Mouse (Mus musculus) adrenal gland, adult 18-20 months (tissue): ENCODE measurements around the gene Snx20. TPM values are rescaled to one million over a fixed set of nuclear protein-coding genes. Genes with fewer than 3 reads are reported as not detected.
"Not testable (repeated sequence)": the region's sequence is repeated elsewhere in the genome, so short reads cannot be mapped to it uniquely, and the experiment has no call there.

Experiments used
- DNase-seq, 2 experiments: peaks; one replicate each; pipeline ENCODE4 v3.0.0; 2021 to 2022; ENCODE audit warnings: low spot score in 2 of 2
- long read RNA-seq, 2 experiments: library from polyadenylated mRNA; stranded (forward); transcript quantifications; one replicate each; pipeline ENCODE4 v2.0.0; 2021
- total RNA-seq, 2 experiments: library from RNA; stranded (reverse); gene quantifications; 1 replicate in 1 of 2; 2 replicates in 1 of 2; pipeline ENCODE4 v1.2.3; 2021

Snx20 gene
- total RNA-seq = 1 to 10 TPM; 1.8 to 2.5 TPM
- long read RNA-seq, experiment 1, partial matches to known transcripts = 1 of 3 reads
- long read RNA-seq, experiment 1, other reads (novel, unspliced or antisense) = 0 of 3 reads
- long read RNA-seq, experiment 2, partial matches to known transcripts = 0 of 4 reads
- long read RNA-seq, experiment 2, other reads (novel, unspliced or antisense) = 0 of 4 reads

DNA sequence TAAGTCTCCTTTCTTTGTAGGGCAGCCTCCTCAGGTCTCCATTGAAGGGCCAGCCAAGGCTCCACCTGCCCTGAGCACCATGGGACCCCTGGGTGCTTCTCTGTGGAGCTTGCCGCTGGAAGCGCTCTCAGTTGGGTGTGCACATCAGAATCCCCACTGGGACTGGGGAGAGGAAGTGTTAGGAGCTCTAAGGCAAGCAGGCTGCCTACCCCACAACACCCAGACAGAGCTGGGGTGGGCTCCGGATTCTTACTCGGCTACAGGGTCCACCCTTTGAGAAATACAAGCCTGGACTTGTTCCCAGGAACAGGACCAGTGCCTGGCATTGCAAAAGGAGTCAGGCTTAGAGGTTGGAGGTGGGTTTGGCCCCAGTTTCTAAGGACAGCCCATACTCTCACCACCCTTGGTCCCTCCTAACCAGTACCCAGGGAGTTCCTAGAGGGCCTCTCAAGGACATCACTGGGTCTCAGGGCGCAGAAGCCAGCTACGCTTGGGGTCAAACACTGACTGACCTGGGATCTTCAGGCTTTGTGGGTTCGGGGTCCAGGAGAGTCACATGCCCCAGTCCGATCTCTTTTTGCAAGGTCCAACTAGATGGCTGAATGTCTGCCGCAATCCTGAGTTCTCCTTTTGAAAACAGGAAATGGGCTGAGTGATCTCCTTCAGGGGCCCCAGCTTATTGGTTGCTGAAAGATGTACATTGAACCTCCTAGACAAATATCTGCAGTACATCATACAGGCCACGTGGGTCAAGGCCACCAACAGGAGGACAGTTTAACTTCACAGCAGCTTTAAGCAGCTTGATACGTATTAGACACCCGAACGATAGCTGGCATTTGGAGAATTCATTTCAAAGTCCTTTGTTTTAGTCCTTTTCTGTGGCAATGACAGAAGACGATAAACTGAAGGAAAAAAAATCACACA is at the start of gene Snx20:
TSS of gene Snx20 (minus strand) at position 655 of the 924 bp plus-strand sequence.
- DNase-seq = no peak

DNA sequence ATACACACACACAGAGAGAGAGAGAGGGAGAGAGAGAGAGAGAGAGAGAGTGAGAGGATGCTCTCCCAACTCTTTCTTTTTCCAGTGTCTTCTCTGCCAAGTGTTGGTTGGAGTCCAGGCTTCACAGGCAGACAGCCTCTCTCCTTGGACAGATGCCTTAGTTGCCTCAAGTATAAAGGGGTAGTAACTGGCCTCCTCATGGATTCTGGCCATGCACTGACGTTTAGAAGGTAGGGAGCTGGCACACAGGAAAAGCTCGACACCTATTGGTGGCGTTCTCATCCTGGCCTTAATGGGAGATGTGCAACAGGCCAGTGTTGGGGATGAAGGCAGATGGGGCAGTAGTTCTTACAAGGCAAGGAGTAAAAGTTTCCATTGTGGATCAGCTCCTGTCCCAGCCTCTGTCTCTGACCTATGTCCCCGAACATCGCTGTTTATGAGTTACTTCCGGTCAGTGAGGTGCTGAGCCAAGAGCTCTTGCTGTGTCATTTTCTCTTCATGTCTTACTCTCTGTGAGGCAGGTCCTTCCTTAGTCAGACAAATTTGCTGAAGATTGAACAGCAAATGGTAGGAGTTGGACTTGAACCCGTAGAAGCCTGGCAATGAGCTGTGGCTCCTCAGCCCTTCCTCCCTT is 47.8 kb upstream of the Snx20 start:
- no peak for DNase-seq

DNA sequence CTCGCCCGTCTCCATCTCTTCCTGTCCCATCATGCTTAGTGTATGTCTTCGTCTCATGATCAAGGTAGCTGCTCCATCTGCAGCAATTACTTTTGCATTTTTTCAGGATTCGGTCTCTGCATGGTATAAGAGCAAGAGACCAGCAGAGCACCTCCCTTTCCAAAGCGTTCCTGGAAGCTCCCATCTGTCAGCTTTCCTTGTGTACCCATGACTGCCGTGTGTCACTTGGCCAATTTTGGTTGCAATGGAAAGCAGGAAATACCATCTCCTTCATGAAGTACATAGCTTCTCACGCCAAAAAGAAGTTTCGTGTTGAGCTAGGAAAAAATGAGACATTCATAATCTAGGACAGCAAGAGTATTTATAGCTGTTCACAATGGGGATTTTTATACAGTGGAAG is 45.1 kb upstream of the Snx20 start:
- DNase-seq = no peak

DNA sequence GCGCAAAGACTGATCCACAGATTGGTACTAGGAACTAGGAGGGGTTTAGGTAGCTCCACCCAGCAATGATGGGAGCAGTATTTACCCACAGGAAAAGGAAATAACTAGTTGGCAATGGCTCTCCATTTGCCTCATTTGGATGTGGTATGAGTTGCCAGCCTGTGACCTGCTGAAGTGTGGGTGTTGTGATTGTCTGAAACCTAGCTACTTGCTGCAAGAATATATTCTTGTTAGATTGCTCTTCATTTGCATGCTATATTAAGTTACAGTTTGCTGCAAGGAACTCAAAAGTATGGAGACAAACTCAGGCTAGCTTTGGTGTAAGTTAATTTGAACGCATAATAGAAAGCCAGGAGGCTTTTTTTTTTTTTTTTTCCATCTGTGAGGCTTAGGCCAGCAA is 44.6 kb upstream of the Snx20 start:
- no peak for DNase-seq

DNA sequence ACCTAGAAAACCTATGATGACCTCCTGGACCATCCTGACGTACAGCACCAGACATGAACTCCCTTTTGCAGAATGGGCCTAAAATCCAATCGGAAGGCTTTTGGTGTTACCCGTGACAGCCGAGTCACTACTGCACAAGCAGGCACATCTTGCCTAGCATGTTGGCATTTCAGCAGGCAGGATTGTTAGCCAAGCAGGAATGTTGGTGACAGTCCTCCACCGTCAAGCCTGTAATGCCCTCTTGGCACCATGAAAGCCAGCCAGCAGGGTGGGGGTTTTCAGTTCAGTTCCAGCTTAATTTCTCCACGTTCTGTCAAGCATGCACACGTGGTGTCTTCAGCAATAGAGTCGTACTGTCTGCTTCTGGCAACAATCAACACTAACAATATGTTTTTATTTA is 41.1 kb upstream of the Snx20 start:
- no peak for DNase-seq

DNA sequence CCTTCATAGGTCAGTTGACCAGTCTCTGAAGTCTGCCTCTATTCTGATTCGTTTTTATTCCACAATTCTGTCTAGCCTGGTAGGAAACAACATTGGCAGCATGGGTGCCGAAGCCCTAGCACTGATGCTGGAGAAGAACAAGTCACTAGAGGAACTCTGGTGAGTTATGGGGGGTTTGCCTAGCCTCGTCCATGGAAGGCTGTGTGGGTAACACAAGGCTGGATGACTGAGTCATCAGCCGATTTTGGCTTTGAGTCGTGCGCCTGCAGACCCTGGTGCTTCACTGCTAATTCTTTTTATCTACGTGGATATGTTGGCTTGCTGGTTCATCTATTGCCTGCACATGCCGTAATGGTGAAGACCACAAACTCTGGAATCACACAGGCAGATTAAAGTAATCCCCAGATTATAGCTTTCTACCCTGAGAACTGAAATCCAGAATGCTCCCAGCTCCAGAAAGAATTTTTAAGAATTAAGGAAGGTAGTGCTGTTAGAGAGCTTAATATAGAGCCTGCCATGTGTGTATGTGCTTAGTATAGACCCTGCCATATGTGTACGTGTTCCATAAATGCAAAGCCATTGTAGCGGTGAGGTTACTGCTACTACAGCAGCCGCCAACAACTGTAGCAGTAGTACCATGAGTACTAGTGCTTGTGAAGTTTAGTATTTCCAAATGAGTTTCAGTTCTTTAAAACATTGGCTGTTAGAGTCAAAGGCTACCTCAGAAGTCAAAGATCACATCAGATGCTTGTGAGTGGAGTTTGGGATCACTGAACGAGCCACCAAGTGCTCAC is 39.6 kb upstream of the Snx20 start:
- DNase-seq = no peak

DNA sequence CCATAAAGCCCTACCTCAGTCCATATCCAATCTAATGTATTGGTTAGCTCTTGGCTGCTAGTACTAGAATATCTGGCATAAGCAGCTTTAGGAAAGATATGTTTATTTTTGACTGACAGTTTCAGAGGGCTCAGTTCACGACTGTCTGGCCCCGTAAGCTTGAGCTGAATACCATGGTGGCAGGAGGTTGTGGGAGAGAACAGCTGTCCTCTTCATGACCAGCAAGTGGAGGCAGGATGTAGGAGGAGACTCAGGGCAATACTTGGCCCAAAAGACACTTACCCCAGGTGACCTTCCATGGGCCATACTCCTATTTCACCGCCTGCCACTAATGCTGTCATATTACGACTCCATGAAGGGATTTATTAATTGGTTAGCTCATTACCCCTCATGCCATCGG is 37.9 kb upstream of the Snx20 start:
- DNase-seq = no peak

DNA sequence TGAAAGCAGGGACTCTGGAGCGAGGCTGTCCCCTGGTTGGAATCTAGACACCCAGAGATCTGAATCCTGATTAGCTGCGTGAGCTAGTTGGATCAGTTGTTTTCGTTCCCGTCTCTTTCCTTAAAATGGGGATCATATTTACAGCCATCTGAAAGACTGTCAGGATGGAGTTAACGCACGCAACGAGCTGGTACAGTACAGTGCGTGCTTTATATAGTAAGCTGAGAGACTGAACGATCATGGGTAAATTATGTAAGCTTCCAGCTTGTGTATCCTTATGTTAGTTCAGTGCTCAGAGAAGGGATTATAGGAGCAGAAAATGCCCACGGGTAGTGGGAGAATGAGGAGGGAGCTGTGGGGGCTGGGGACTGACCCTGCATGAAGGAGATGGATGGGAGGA is 35.6 kb upstream of the Snx20 start:
- no peak for DNase-seq

DNA sequence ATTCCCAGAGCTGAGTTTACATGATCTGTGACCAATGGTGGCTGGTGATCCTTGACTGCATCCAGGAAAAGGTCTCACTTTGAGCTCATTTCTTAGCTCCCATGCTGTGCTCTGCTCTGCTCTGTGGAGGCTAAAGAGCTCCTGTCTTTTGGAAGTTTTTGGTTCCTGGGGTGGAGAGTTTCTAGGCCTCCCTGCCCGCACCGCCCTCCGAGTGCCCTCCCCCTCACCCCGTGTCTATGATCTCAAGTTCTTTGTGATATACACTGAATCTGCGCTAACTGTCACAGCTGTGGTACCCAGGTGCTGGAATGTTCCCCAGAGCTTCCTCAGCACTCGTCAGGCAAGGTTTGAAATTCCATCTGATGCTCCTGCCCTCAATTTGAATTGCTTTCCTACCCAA is 34.9 kb upstream of the Snx20 start:
- DNase-seq = no peak

DNA sequence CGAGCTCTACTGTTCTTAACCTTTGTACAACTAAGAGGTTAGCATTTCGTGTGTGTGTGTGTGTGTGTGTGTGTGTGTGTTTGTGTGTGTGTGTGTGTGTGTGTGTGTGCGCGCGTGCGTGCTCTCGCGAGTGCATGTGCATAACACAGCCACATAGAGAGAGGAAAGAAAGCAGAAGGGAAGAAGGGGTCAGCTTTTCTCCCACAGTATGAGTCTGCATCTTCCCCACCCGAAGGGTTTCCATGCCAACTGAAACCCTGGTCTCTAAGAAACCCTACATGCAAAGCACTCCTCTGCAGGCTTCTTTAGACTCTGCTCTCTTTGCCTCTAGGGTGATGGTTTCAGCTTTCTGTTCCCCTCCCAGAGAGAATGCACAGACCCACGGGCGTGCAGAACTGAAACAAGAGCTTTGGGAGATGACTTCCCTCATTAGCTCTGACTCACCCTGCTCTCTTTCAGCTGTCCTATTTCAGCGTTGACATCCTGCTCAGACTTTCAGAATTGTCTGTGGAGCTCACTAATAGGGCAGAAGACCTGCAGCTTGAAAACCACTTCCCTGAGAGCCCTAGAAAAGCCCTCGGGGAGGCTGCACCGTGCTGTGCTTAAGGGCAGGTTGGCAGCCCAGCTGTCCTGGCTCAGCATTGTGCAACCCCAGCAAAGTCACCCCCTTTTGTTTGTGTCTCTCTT is 32.6 kb upstream of the Snx20 start:
- no peak for DNase-seq

DNA sequence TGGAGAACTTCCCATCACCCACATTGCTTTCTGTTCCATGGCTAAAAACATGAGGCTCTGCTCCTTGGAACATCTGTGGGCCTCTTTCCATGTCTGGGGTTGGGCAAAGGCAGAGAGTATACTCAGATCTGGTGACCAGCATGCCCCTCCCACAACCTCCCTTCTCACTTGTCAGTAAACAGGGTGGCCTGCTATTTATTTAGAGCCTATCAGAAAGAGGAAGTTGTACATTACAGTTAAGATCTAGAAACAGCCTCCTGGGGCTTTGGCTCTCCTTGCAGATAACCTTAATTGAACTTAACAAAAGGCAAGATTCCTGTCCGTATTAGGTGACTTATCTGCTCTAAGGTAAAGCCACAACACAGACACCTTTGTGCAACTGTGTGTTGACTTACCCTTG is 30.5 kb upstream of the Snx20 start:
- no peak for DNase-seq

DNA sequence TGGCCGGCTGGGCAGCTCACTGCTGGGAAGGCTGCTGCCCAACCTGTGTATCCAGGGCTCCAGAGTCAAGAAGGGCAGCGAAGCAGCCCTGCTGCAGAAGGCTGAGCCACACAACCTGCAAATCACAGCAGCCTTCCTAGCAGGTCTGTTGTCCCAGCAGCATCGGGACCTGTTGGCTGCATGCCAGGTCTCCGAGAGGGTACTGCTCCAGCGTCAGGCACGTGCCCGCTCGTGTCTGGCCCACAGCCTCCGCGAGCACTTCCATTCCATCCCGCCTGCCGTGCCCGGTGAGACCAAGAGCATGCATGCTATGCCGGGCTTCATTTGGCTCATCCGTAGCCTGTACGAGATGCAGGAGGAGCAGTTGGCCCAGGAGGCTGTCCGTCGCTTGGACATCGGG is 29.0 kb upstream of the Snx20 start:
- DNase-seq = no peak

DNA sequence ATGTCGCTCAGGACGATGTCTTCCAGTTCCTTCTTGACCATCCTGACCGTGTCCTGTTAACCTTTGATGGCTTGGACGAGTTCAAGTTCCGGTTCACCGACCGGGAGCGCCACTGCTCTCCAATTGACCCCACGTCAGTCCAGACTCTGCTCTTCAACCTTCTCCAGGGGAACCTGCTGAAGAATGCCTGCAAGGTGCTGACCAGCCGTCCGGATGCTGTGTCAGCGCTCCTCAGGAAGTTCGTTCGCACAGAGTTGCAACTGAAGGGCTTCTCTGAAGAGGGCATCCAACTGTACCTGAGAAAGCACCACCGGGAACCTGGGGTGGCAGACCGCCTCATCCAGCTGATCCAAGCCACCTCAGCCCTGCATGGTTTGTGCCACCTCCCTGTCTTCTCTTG is 28.2 kb upstream of the Snx20 start:
- no peak for DNase-seq

DNA sequence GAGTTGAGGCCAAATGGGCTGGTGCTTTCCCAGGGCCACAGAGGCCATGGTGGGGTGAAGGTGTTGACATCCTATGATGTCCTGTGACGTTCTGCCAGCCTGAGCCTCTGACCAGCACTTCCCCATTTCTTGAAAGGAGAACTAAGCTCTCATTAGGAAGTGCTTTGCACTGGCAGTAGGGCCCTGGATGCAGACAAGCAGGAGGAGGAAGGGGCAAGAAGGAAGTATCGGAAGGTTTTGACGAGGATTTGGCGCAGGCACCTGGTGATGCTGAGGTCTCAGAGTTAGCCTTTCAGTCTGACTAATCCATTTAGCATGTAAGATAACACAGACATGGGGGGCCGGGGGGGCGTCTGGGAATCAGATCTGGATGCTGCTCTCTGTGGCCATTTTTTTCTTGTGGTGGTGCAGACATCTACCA is 26.5 kb upstream of the Snx20 start:
- no peak for DNase-seq

DNA sequence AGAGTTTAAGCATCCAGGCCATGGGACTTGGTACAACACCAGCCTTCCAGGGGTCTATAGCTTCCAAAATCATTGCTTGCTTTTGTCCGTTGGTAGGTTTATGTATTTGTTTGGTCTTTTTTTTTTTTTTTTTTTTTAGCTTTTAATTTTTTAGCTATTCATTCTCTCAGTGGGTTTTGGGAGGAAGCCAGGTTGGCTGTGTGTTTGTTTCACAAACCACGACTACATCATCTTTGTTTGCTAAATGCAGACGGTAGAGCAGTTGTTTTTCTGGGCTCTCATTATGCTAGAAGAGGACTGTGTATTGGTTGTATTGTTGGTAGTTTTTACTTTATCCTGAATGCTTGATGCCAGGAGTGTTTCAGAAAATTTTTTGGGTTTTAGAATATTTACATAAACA is 23.9 kb upstream of the Snx20 start:
- DNase-seq = no peak

DNA sequence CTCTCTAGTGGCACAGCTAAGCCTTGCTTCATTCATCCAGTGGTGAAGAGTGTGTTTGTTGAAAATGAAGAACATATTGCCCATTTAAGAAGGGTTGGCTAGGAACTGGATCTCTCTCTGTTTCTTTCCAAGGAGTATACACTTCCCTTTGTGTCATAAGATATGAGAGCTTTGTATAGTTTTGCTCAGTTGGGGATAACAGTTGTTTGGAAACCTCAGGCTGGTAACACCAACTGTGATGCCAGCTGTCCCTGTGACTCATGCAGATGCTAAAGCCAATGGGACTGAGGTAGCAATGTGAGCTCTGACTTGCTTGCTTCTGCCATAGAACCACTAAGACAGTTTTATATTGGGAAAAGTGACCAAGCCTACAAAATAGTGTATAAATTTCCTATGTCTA is 19.4 kb upstream of the Snx20 start:
- DNase-seq = no peak

DNA sequence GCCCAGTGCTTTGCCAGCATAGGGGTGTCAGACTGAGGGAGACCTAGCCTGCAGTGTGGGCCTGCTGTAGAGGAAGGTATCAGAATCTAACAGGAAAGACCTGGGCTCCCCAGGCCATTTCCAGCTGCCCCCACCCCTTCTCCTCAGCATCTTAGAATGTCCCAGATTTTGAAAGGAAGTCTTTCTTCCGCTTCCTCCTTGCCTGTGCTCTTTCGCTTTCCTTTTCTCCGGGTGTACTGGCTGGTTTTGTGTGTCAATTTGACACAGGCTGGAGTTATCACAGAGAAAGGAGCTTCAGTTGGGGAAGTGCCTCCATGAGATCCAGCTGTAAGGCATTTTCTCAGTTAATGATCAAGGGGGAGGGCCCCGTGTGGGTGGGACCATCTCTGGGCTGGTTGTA is 15.2 kb upstream of the Snx20 start:
- not testable (repeated sequence) for DNase-seq

DNA sequence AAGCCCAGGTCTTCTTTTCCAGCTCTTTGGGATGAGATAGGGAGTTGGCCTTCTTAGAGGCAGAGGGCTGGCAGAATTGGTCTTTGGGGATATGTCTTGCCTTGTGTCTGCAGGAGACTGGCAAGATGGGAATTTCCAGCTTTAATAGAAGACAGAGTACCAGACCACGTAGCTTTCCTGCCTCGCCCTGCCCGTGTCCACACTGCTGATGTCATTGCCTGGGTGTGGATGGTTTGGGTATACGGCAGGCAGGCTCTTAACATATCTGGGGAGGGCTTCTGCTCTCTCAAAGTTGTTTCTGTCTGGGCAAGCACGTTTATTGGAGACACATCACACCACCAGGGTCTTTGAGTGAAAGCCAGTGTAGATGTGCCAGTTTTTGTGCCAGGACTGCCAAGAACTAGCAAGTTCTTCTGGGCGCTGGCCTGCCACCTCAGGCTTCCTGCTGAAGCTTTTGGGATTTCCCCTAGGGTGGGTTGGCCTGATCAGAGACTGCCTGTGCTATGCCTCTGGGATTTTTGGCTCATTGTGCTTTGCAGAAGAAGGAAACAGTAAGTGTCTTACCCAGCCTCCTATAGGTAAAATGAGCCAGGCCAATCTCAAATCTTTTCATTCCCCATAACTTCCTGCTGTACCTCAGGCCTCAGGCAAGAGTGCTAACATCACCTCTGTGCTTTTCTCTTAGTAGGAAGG is 14.2 kb upstream of the Snx20 start:
- DNase-seq = no peak

DNA sequence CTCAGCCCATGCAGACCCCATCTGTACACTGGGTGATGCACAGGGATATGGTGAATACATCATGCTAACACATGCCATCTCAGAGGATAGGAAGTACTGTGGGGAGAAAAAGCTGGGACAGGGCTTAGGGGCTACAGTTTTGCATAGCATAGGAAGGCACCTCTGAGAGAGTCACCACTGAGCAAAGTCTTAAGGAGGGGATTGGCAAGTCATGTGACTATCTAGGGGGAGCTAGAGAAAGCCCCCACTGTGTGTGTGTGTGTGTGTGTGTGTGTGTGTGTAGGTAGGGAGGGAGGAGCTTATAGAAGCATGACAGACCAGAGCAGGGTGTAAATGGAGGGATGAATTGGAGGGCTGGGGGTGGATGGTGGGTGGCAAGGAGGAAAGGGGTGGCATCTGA is 12.4 kb upstream of the Snx20 start:
- DNase-seq = no peak
